ENCODE assay signal across 17 mouse cellular contexts in the genomic region with DNA sequence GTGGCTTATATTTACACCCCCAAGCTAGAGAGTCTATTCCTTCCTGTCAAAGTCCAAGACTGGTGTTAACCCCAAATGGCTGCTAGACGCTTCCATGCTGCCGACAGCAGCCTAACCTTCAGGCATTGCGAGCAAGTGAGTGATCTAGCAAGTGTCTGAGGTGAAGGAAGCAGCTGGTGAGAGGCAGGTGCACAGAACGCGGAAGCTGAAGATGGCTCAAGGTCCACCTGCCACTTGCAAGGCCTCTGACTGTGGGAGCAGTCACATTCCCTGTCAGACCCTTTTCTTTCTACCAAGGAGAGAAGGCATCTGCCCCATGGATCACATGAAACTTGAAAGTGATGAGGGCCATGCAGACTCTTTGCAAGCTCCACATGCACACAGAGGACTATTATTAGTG.
DNase-seq lines count a peak whose midpoint lies in the region; ATAC-seq lines count a peak whose summit lies in the region.
"Had no signal": no experiment of that assay in that cellular context is flagged by ENCODE, and none has a peak within 500 bp of the region (broad histone marks: within the 10 kb centered on the region; RNA-seq: fewer than 3 reads in every experiment).

No protein-coding gene starts in this region.

- DNase-seq in testis, postnatal 14 days (ENCODE audit: low spot score): peak; percentile 19
- DNase-seq in testis, postnatal 10 days (ENCODE audit: low spot score): no peak
- DNase-seq in thymus, postnatal 0 days (ENCODE audit: low spot score): peak; percentile 83
- no peak for DNase-seq in hindbrain, embryonic 10.5 days (ENCODE audit: low spot score)
- no peak for DNase-seq in urinary bladder, postnatal 14 days (ENCODE audit: low spot score)
- DNase-seq: cerebellum, postnatal 10 days; lung, embryonic 14.5 days had no signal

- no peak overlapping the region; the same call in 1 of the 2 replicates for H3K4me2 ChIP-seq in liver, embryonic 16.5 days (ENCODE audit: low read depth, low read length)
- H3K4me2 ChIP-seq in forebrain, embryonic 13.5 days: no peak overlapping the region
- H3K4me2 ChIP-seq: embryonic facial prominence, embryonic 15.5 days; hindbrain, embryonic 13.5 days; lung, embryonic 14.5 days had no signal

- H3K9me3 ChIP-seq in liver, embryonic 16.5 days (replicated peaks; ENCODE audit: control insufficient read depth, low read length): no peaks in the 10 kb centered on the region
- no peaks in the 10 kb centered on the region for H3K9me3 ChIP-seq in hindbrain, embryonic 10.5 days
- no peaks in the 10 kb centered on the region for H3K9me3 ChIP-seq in forebrain, embryonic 13.5 days (replicated peaks)
- H3K9me3 ChIP-seq: embryonic facial prominence, embryonic 15.5 days; forebrain, embryonic 10.5 days; hindbrain, embryonic 13.5 days; limb, embryonic 10.5 days had no signal

- no peak; the same call in 1 of the 2 replicates for ATAC-seq in liver, embryonic 16.5 days (ENCODE audit: low read depth)
- ATAC-seq in forebrain, embryonic 13.5 days: no peak
- ATAC-seq: activated CD4-positive, CD25-positive, alpha-beta regulatory T cell, adult 4 months; midbrain, embryonic 16.5 days had no signal

- 55% methylated on average over 5 of the region's 5 CpGs for WGBS in liver, embryonic 16.5 days (ENCODE audit: insufficient replicate concordance)
- WGBS in hindbrain, embryonic 10.5 days: 91% methylated on average over 5 of the region's 5 CpGs
- WGBS in forebrain, embryonic 13.5 days: 93% methylated on average over 5 of the region's 5 CpGs

- H3K9ac ChIP-seq in liver, embryonic 16.5 days (ENCODE audit: low read depth, low read length): no peak overlapping the region
- no peak overlapping the region for H3K9ac ChIP-seq in forebrain, embryonic 13.5 days
- H3K9ac ChIP-seq: embryonic facial prominence, embryonic 15.5 days; hindbrain, embryonic 13.5 days; lung, embryonic 14.5 days had no signal

- no peaks in the 10 kb centered on the region for H3K27me3 ChIP-seq in liver, embryonic 16.5 days (ENCODE audit: control insufficient read depth, insufficient read depth, low read depth, low read length)
- H3K27me3 ChIP-seq in hindbrain, embryonic 10.5 days (ENCODE audit: insufficient read depth, poor library complexity, severe bottlenecking): no peaks in the 10 kb centered on the region
- no peaks in the 10 kb centered on the region for H3K27me3 ChIP-seq in forebrain, embryonic 13.5 days
- H3K27me3 ChIP-seq: embryonic facial prominence, embryonic 15.5 days; hindbrain, embryonic 13.5 days had no signal

- no peak overlapping the region for H3K4me3 ChIP-seq in liver, embryonic 16.5 days (ENCODE audit: low read depth, low read length)
- H3K4me3 ChIP-seq in hindbrain, embryonic 10.5 days: no peak overlapping the region
- no peak overlapping the region for H3K4me3 ChIP-seq in forebrain, embryonic 13.5 days
- H3K4me3 ChIP-seq: embryonic facial prominence, embryonic 15.5 days; forebrain, embryonic 10.5 days; hindbrain, embryonic 13.5 days; layer of hippocampus, adult 2 months; left cerebral cortex, adult 2 months; limb, embryonic 10.5 days had no signal

- H3K36me3 ChIP-seq in liver, embryonic 16.5 days (ENCODE audit: control insufficient read depth, insufficient read depth): no peaks in the 10 kb centered on the region
- no peaks in the 10 kb centered on the region for H3K36me3 ChIP-seq in hindbrain, embryonic 10.5 days
- no peaks in the 10 kb centered on the region for H3K36me3 ChIP-seq in forebrain, embryonic 13.5 days (ENCODE audit: poor library complexity, severe bottlenecking)
- H3K36me3 ChIP-seq: embryonic facial prominence, embryonic 15.5 days; forebrain, embryonic 10.5 days; hindbrain, embryonic 13.5 days; limb, embryonic 10.5 days had no signal

- peak overlapping the region; percentile 76 for H3K27ac ChIP-seq in liver, embryonic 16.5 days (ENCODE audit: low read length)
- no peak overlapping the region for H3K27ac ChIP-seq in hindbrain, embryonic 10.5 days
- H3K27ac ChIP-seq in forebrain, embryonic 13.5 days: no peak overlapping the region
- H3K27ac ChIP-seq: embryonic facial prominence, embryonic 15.5 days; forebrain, embryonic 10.5 days; hindbrain, embryonic 13.5 days; layer of hippocampus, adult 2 months; left cerebral cortex, adult 2 months; limb, embryonic 10.5 days had no signal

- H3K4me1 ChIP-seq in liver, embryonic 16.5 days (ENCODE audit: control insufficient read depth, low read depth, low read length): peaks cover 11% of the 10 kb centered on the region
- peaks cover 5% of the 10 kb centered on the region; the same call in 1 of the 2 replicates for H3K4me1 ChIP-seq in hindbrain, embryonic 10.5 days (replicated peaks)
- no peaks in the 10 kb centered on the region for H3K4me1 ChIP-seq in forebrain, embryonic 13.5 days
- H3K4me1 ChIP-seq: embryonic facial prominence, embryonic 15.5 days; hindbrain, embryonic 13.5 days had no signal

Comparison
In these comparisons a context has a peak if more than half of its experiments do, and no peak if none do; other contexts are left out.
1. DNase-seq: peak in testis, postnatal 14 days (single experiment) and thymus, postnatal 0 days (single experiment); none in testis, postnatal 10 days (single experiment), hindbrain, embryonic 10.5 days (single experiment) and urinary bladder, postnatal 14 days (single experiment).